Mouse (Mus musculus) telencephalon, adult 2 months (tissue): ENCODE data around the gene Rasal3.

ENCODE experiments used
- DNase-seq: peaks from one replicate; pipeline ENCODE4 v3.0.0-alpha.2; 2011; ENCODE audit warnings: low read depth, low spot score

Gene Rasal3

GRCm38 (mm10) chr17:32403417-32403816, at the start of gene Rasal3:
Gene Rasal3, minus strand, starts transcription at chr17:32403583.
- DNase-seq = no peak

- no peak for DNase-seq
Observed at GRCm38 (mm10) chr17:32452482-32452881, 49.1 kb upstream of the Rasal3 start, which contains the start of gene Cyp4f39. Gene Cyp4f39, plus strand, starts transcription at chr17:32452723.

- no peak for DNase-seq
Observed at GRCm38 (mm10) chr17:32450844-32451537, 47.6 kb upstream of the Rasal3 start.

- DNase-seq = no peak
Observed at GRCm38 (mm10) chr17:32449042-32449441, 45.7 kb upstream of the Rasal3 start.

GRCm38 (mm10) chr17:32447195-32447594, 43.8 kb upstream of the Rasal3 start:
- no peak for DNase-seq

GRCm38 (mm10) chr17:32445016-32445415, 41.6 kb upstream of the Rasal3 start:
- DNase-seq = no peak

GRCm38 (mm10) chr17:32443245-32443644, 39.9 kb upstream of the Rasal3 start:
- DNase-seq = no peak

- DNase-seq = no peak
Observed at GRCm38 (mm10) chr17:32437106-32437505, 33.7 kb upstream of the Rasal3 start.

GRCm38 (mm10) chr17:32435151-32435550, 31.8 kb upstream of the Rasal3 start:
- DNase-seq = no peak

- no peak for DNase-seq
Observed at GRCm38 (mm10) chr17:32434324-32434723, 30.9 kb upstream of the Rasal3 start.

- peak; percentile 2 for DNase-seq
Observed at GRCm38 (mm10) chr17:32431972-32432371, 28.6 kb upstream of the Rasal3 start.

GRCm38 (mm10) chr17:32426610-32427009, 23.2 kb upstream of the Rasal3 start:
- no peak for DNase-seq

GRCm38 (mm10) chr17:32424034-32424433, 20.7 kb upstream of the Rasal3 start, which contains the start of gene Pglyrp2:
Gene Pglyrp2, minus strand, starts transcription at chr17:32424167.
- DNase-seq = no peak

GRCm38 (mm10) chr17:32420781-32421180, 17.4 kb upstream of the Rasal3 start:
- no peak for DNase-seq

- no peak for DNase-seq
Observed at GRCm38 (mm10) chr17:32419989-32420388, 16.6 kb upstream of the Rasal3 start.

- DNase-seq = no peak
Observed at GRCm38 (mm10) chr17:32416771-32417170, 13.4 kb upstream of the Rasal3 start.

- no peak for DNase-seq
Observed at GRCm38 (mm10) chr17:32415417-32416020, 12.1 kb upstream of the Rasal3 start.

- no peak for DNase-seq
Observed at GRCm38 (mm10) chr17:32411898-32412297, 8.5 kb upstream of the Rasal3 start.

GRCm38 (mm10) chr17:32402779-32403157, 615 bp downstream of the Rasal3 start:
- DNase-seq = no peak

GRCm38 (mm10) chr17:32402011-32402778, 1.2 kb downstream of the Rasal3 start:
- DNase-seq = no peak

- DNase-seq = no peak
Observed at GRCm38 (mm10) chr17:32396266-32396665, 7.1 kb downstream of the Rasal3 start.

GRCm38 (mm10) chr17:32393944-32394343, 9.4 kb downstream of the Rasal3 start:
- DNase-seq = no peak
